Mouse (Mus musculus): Measurements from ENCODE around the gene Tmc8.
A peak's percentile ranks its signal among the peaks of the same experiment; 100 is the strongest.

- TF ChIP-seq CTCF (IDR thresholded peaks at IDR 0.05; ENCODE audit: extremely low read depth, insufficient read length, insufficient replicate concordance, low read depth, low read length), result no peak
- TF ChIP-seq POLR2A (IDR thresholded peaks at IDR 0.05; ENCODE audit: low read depth, low read length), result 0 out of 2 replicates have a peak, but pooled peaks have one; percentile 19
Observed at GRCm38 (mm10) chr11:117816389-117816996, 34.6 kb downstream of the Tmc8 start.

Measured in small intestine, adult 2 months (tissue).